Mouse (Mus musculus): ENCODE measurements around the gene Fam83c. TPM values are rescaled to one million over a fixed set of nuclear protein-coding genes. Genes with fewer than 3 reads are reported as not detected.

Gene Fam83c
- polyA plus RNA-seq, 1 experiment from 2014 or later = 0.23 TPM

DNA sequence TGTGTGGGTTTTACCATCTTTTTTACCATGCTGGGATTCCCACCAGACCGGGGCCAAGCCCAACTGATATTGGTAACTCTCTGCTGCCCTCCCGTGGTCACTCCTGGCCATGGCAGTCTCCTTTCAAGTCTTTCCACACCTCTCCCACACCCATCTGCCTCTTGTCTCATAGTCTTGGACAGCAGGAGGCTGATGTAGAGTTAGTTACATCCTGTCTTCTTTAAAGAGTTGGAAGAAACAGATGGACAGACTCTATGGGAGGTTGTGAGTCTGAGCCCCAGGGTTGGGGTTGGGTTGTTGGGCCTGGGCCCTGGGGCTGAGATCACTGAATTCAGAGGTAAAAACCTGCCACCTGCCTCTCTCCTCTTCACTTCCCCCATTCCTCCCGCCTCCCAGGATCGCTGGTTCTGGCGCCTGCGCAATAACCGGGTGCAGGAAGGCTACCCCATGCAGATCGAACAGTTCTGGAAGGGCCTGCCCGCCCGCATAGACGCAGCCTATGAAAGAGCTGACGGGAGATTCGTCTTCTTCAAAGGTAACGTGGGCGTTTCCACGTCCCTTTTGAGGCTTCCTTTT lies 22.7 kb downstream of the Fam83c start:
- DNase-seq (ENCODE audit: low spot score) (peak; percentile 90), ATAC-seq (replicated peaks; ENCODE audit: low FRiP score) (no peak)
- Histone ChIP-seq H3K36me3 (ENCODE audit: control insufficient read depth, insufficient read depth, low read length) (no peaks in the 10 kb centered on the region), H3K27ac (ENCODE audit: low read depth, low read length) (no peak overlapping the region), H3K9me3 (ENCODE audit: control insufficient read depth, low read length) (no peaks in the 10 kb centered on the region), H3K9ac (ENCODE audit: low read length) (no peak overlapping the region), H3K27me3 (ENCODE audit: control insufficient read depth, insufficient read depth, low read length) (no peaks in the 10 kb centered on the region), H3K4me3 (ENCODE audit: low read depth, low read length) (no peak overlapping the region), H3K4me2 (ENCODE audit: low read depth, low read length, severe bottlenecking) (no peak overlapping the region), H3K4me1 (replicated peaks; ENCODE audit: control insufficient read depth, insufficient read depth, low read length) (no peaks in the 10 kb centered on the region)
- WGBS = 39% methylated on average over 16 of the region's 16 CpGs

DNA sequence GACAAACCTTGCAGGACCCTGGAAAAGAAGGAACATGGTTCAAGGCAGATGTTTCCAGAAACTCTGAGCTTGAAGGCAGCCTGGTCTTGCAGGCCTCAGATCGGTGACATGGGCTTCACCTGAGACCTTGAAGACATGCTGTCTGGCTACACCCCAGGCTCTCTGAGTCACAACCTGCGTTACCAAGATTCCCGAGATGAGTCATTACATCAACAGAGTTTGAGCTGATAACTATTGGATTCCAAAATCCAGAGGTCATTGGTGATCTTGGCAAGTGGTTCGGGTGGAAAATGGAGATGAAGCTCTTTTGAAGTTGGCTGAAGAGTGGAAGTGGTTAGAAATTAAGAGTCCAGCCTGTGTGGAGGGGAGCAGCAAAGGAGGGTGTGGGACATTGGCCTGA lies 25.0 kb downstream of the Fam83c start:
- DNase-seq (ENCODE audit: low spot score) (no peak), ATAC-seq (replicated peaks; ENCODE audit: low FRiP score) (no peak)
- 86% methylated on average over 4 of the region's 4 CpGs for WGBS
- no peaks in the 10 kb centered on the region for H3K9me3 ChIP-seq (ENCODE audit: control insufficient read depth, low read length)
- no peaks in the 10 kb centered on the region for H3K27me3 ChIP-seq (ENCODE audit: control insufficient read depth, insufficient read depth, low read length)
- H3K4me2 ChIP-seq (ENCODE audit: low read depth, low read length, severe bottlenecking) = no peak overlapping the region
- no peak overlapping the region for H3K4me3 ChIP-seq (ENCODE audit: low read depth, low read length)
- no peaks in the 10 kb centered on the region for H3K4me1 ChIP-seq (replicated peaks; ENCODE audit: control insufficient read depth, insufficient read depth, low read length)
- no peak overlapping the region for H3K9ac ChIP-seq (ENCODE audit: low read length)
- no peak overlapping the region for H3K27ac ChIP-seq (ENCODE audit: low read depth, low read length)
- H3K36me3 ChIP-seq (ENCODE audit: control insufficient read depth, insufficient read depth, low read length) = no peaks in the 10 kb centered on the region

DNA sequence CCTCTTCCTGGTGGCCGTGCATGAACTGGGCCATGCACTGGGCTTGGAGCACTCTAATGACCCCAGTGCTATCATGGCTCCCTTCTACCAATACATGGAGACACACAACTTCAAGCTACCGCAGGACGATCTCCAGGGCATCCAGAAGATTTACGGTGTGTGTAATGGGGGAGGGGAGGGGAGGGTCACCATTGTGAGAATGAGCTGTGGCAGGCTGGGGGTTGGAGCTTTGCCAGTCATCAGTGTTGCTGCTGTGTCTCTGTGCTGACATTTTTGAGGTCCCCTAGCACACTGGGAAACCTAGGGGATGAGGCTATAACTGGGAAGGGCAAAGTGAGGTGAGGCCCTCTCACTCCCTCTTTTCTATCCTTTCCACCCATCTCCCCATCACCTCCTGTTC lies 27.2 kb downstream of the Fam83c start:
- Histone ChIP-seq H3K36me3 (ENCODE audit: control insufficient read depth, insufficient read depth, low read length) (no peaks in the 10 kb centered on the region), H3K27me3 (ENCODE audit: control insufficient read depth, insufficient read depth, low read length) (no peaks in the 10 kb centered on the region), H3K9me3 (ENCODE audit: control insufficient read depth, low read length) (no peaks in the 10 kb centered on the region), H3K4me1 (replicated peaks; ENCODE audit: control insufficient read depth, insufficient read depth, low read length) (no peaks in the 10 kb centered on the region), H3K4me3 (ENCODE audit: low read depth, low read length) (no peak overlapping the region), H3K4me2 (ENCODE audit: low read depth, low read length, severe bottlenecking) (no peak overlapping the region), H3K27ac (ENCODE audit: low read depth, low read length) (no peak overlapping the region), H3K9ac (ENCODE audit: low read length) (no peak overlapping the region)
- no peak for ATAC-seq (replicated peaks; ENCODE audit: low FRiP score)
- WGBS = 86% methylated on average over 4 of the region's 4 CpGs
- no peak for DNase-seq (ENCODE audit: low spot score)

DNA sequence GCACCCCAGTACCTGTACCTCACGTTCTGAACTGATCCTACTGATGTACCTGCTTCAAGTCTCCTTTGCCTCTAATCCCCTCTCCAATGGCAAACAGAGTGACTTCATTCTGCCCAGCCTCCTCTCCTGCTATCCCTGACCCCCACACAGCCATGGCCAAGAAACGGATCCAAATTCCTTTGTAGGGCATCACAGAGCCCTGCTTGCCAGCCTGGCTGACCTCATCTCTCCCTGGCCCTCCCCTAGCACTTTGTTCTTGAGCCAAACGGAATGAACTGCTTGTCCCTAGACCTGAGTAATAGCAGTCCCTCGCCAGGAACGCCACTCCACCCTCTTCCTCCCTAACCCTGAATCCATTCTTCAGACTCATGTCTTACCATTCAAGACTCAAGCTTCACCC lies 28.1 kb downstream of the Fam83c start:
- WGBS = 75% methylated on average over 5 of the region's 5 CpGs
- no peaks in the 10 kb centered on the region for H3K36me3 ChIP-seq (ENCODE audit: control insufficient read depth, insufficient read depth, low read length)
- H3K4me1 ChIP-seq (replicated peaks; ENCODE audit: control insufficient read depth, insufficient read depth, low read length) = no peaks in the 10 kb centered on the region
- no peaks in the 10 kb centered on the region for H3K9me3 ChIP-seq (ENCODE audit: control insufficient read depth, low read length)
- no peak overlapping the region for H3K4me2 ChIP-seq (ENCODE audit: low read depth, low read length, severe bottlenecking)
- no peak for DNase-seq (ENCODE audit: low spot score)
- no peak overlapping the region for H3K4me3 ChIP-seq (ENCODE audit: low read depth, low read length)
- no peaks in the 10 kb centered on the region for H3K27me3 ChIP-seq (ENCODE audit: control insufficient read depth, insufficient read depth, low read length)
- no peak overlapping the region for H3K9ac ChIP-seq (ENCODE audit: low read length)
- ATAC-seq (replicated peaks; ENCODE audit: low FRiP score) = no peak
- H3K27ac ChIP-seq (ENCODE audit: low read depth, low read length) = no peak overlapping the region

DNA sequence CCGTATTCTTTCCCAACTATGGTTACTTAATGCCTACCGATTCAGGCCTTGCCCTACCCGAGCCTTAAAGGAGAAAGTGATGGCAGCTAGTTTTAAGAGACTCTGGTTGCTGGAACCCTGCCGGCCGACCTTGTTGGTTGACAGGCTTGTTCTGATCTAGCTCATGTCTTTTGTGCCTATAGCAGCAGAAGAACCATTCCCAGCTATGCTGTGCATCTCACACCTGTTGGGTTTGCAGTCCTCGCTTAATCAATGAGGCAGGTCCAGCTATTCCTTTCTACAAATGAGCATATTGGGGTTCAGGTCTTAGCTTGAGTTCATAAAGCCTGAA lies 28.8 kb downstream of the Fam83c start:
- Histone ChIP-seq H3K36me3 (ENCODE audit: control insufficient read depth, insufficient read depth, low read length) (no peaks in the 10 kb centered on the region), H3K27ac (ENCODE audit: low read depth, low read length) (no peak overlapping the region), H3K9ac (ENCODE audit: low read length) (no peak overlapping the region), H3K4me1 (replicated peaks; ENCODE audit: control insufficient read depth, insufficient read depth, low read length) (no peaks in the 10 kb centered on the region), H3K9me3 (ENCODE audit: control insufficient read depth, low read length) (no peaks in the 10 kb centered on the region), H3K4me2 (ENCODE audit: low read depth, low read length, severe bottlenecking) (no peak overlapping the region), H3K4me3 (ENCODE audit: low read depth, low read length) (no peak overlapping the region), H3K27me3 (ENCODE audit: control insufficient read depth, insufficient read depth, low read length) (no peaks in the 10 kb centered on the region)
- DNase-seq (ENCODE audit: low spot score) (no peak), ATAC-seq (replicated peaks; ENCODE audit: low FRiP score) (no peak)
- WGBS = 83% methylated on average over 6 of the region's 6 CpGs

DNA sequence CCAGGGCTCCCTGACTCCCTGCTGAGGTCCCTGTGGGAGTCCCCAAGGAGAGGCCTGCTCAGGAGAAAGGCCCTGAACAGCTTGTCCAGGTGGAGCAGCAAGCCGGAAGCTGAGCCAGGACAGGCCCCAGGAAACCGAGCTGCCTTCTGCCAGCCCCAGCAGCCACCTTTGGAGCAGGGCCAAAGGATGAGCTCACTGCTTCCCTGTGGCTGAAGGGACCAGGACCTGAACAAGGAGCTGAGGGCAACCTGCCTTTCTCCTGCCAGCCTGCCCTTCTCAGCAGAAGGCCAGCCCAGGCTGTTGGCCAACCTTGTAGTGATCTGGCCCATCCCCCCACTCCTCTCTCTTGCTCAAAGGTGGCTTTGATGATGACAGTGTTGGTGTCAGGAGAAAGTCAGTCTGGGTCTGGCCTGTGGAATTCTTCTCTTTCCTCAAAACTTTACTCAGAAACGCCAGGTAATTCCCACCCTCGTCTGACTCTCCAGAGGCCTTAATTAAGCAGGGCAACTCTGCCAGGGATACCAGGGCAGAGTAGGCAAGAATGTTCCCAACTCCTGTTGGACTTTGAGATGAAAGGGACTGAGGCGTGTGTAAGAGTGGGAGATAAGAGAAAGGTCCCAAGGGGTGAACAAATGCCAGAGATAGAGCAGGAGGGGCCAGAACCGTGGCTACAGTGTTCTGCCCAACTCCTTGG lies 29.3 kb downstream of the Fam83c start:
- WGBS = 72% methylated on average over 6 of the region's 6 CpGs
- Histone ChIP-seq H3K27ac (ENCODE audit: low read depth, low read length) (no peak overlapping the region), H3K4me3 (ENCODE audit: low read depth, low read length) (no peak overlapping the region), H3K36me3 (ENCODE audit: control insufficient read depth, insufficient read depth, low read length) (no peaks in the 10 kb centered on the region), H3K4me1 (replicated peaks; ENCODE audit: control insufficient read depth, insufficient read depth, low read length) (no peaks in the 10 kb centered on the region), H3K27me3 (ENCODE audit: control insufficient read depth, insufficient read depth, low read length) (no peaks in the 10 kb centered on the region), H3K9me3 (ENCODE audit: control insufficient read depth, low read length) (no peaks in the 10 kb centered on the region), H3K9ac (ENCODE audit: low read length) (no peak overlapping the region), H3K4me2 (ENCODE audit: low read depth, low read length, severe bottlenecking) (no peak overlapping the region)
- DNase-seq (ENCODE audit: low spot score) (no peak), ATAC-seq (replicated peaks; ENCODE audit: low FRiP score) (no peak)

DNA sequence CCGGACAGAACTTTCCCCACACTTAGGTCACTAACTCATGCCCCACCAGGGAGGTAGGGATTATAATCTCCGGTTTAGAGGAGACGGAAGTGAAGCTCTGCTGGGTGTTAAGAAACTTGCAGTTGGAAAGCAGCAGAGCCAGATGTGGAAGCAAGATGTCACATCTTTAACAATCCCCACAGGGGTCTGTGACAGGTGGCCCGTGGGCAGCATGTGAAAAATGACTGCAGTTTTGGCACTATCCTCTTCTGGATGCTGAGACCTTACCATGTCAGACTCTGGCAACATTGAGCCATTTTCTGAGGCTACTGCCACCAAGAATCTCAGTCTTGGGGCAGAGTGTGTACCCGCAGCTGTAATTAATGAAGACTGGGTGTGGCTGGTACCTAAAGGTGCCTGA lies 30.6 kb downstream of the Fam83c start:
- Histone ChIP-seq H3K4me3 (ENCODE audit: low read depth, low read length) (no peak overlapping the region), H3K9ac (ENCODE audit: low read length) (no peak overlapping the region), H3K4me2 (ENCODE audit: low read depth, low read length, severe bottlenecking) (no peak overlapping the region), H3K4me1 (replicated peaks; ENCODE audit: control insufficient read depth, insufficient read depth, low read length) (no peaks in the 10 kb centered on the region), H3K27ac (ENCODE audit: low read depth, low read length) (no peak overlapping the region), H3K27me3 (ENCODE audit: control insufficient read depth, insufficient read depth, low read length) (no peaks in the 10 kb centered on the region), H3K9me3 (ENCODE audit: control insufficient read depth, low read length) (no peaks in the 10 kb centered on the region), H3K36me3 (ENCODE audit: control insufficient read depth, insufficient read depth, low read length) (no peaks in the 10 kb centered on the region)
- 78% methylated on average over 5 of the region's 5 CpGs for WGBS
- DNase-seq (ENCODE audit: low spot score) (no peak), ATAC-seq (replicated peaks; ENCODE audit: low FRiP score) (no peak)

DNA sequence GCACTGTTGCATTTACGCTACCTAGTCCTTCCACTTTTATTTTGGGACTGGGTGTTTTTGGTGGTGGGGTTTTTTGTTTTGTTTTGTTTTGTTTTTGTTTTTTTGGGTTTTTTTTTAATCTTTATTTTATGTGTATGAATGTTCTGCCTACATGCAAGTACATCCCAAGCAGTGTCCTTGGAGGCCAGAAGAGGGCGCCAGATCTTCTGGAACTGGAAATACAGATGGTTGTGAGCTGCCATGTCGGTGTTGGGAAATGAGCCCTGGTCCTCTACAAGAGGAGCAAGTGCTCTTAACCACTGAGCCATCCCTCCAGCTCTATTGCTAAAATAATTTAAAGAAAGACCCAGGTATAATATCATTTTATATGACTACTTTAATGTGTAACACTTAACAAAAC lies 31.9 kb downstream of the Fam83c start:
- Histone ChIP-seq H3K36me3 (ENCODE audit: control insufficient read depth, insufficient read depth, low read length) (no peaks in the 10 kb centered on the region), H3K4me1 (replicated peaks; ENCODE audit: control insufficient read depth, insufficient read depth, low read length) (no peaks in the 10 kb centered on the region), H3K27me3 (ENCODE audit: control insufficient read depth, insufficient read depth, low read length) (no peaks in the 10 kb centered on the region), H3K4me3 (ENCODE audit: low read depth, low read length) (no peak overlapping the region), H3K9me3 (ENCODE audit: control insufficient read depth, low read length) (no peaks in the 10 kb centered on the region), H3K4me2 (ENCODE audit: low read depth, low read length, severe bottlenecking) (no peak overlapping the region), H3K9ac (ENCODE audit: low read length) (no peak overlapping the region), H3K27ac (ENCODE audit: low read depth, low read length) (no peak overlapping the region)
- DNase-seq (ENCODE audit: low spot score) (no peak), ATAC-seq (replicated peaks; ENCODE audit: low FRiP score) (no peak)
- WGBS = 59% methylated on average over 3 of the region's 3 CpGs

DNA sequence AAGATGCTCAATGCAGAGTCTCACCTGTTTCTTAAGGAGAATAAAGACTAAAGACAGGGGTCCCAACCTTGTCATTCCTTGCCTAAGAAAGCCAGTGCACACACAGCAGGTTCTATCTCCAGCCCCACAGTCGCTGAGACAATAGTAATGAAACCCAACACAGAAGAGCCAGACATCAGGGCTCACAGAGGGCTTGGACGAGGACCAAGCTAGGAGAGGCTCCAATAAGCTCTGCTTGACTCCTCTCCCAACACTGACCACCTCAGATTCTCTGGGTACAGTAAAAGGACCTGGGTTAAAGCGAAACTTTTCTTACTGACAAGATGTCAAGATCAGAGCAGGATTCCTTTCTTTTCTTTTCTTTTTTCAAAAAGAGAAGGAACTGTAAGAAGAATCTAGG lies 36.0 kb downstream of the Fam83c start:
- Histone ChIP-seq H3K4me3 (ENCODE audit: low read depth, low read length) (no peak overlapping the region), H3K4me1 (replicated peaks; ENCODE audit: control insufficient read depth, insufficient read depth, low read length) (no peaks in the 10 kb centered on the region)
- WGBS = 64% methylated on average over 3 of the region's 3 CpGs

More for the DNA sequence above, 36.0 kb downstream of the Fam83c start:
- DNase-seq (ENCODE audit: low spot score) (no peak), ATAC-seq (replicated peaks; ENCODE audit: low FRiP score) (no peak)
- Histone ChIP-seq H3K27ac (ENCODE audit: low read depth, low read length) (no peak overlapping the region), H3K4me2 (ENCODE audit: low read depth, low read length, severe bottlenecking) (no peak overlapping the region), H3K36me3 (ENCODE audit: control insufficient read depth, insufficient read depth, low read length) (no peaks in the 10 kb centered on the region), H3K9me3 (ENCODE audit: control insufficient read depth, low read length) (no peaks in the 10 kb centered on the region), H3K9ac (ENCODE audit: low read length) (no peak overlapping the region), H3K27me3 (ENCODE audit: control insufficient read depth, insufficient read depth, low read length) (no peaks in the 10 kb centered on the region)

All from forebrain, embryonic 11.5 days (tissue).